Mouse (Mus musculus) thymus, adult 2 months (tissue): ENCODE results near the gene Tpra1. TPM values are rescaled to one million over a fixed set of nuclear protein-coding genes. Genes with fewer than 3 reads are reported as not detected.

Experiments used
- DNase-seq: peaks from one replicate; pipeline ENCODE4 v3.0.0; 2021
- H3K27ac ChIP-seq: fragments of 200-500 bp; 2 replicates; pipeline ENCODE4 v1.5.1; 2012; ENCODE audit warnings: low read length, control low read depth; ENCODE audit not compliant: control insufficient read depth, insufficient read depth
- H3K27me3 ChIP-seq: fragments of 200-500 bp; 2 replicates; pipeline ENCODE4 v1.6.1; 2012; ENCODE audit warnings: mild to moderate bottlenecking, low read length, moderate library complexity, mixed read lengths; ENCODE audit not compliant: control insufficient read depth, insufficient read depth
- H3K36me3 ChIP-seq: fragments of 200-500 bp; 2 replicates; pipeline ENCODE4 v1.6.1; 2012; ENCODE audit warnings: mild to moderate bottlenecking, low read length, moderate library complexity; ENCODE audit not compliant: control insufficient read depth, insufficient read depth
- H3K4me1 ChIP-seq: fragments of 200-500 bp; replicated peaks from 2 replicates; pipeline ENCODE4 v1.6.1; 2012; ENCODE audit warnings: low read length; ENCODE audit not compliant: control insufficient read depth, insufficient read depth
- H3K4me3 ChIP-seq: fragments of 200-500 bp; 2 replicates; pipeline ENCODE4 v1.5.1; 2012; ENCODE audit warnings: mild to moderate bottlenecking, low read length, control low read depth, moderate library complexity; ENCODE audit not compliant: control insufficient read depth, insufficient read depth
- CTCF ChIP-seq: fragments of 200-500 bp; IDR thresholded peaks from 2 replicates; pipeline ENCODE4 v1.5.1; 2012; ENCODE audit warnings: mild to moderate bottlenecking, control low read depth, low read length, moderate library complexity, borderline replicate concordance; ENCODE audit not compliant: control insufficient read depth, poor library complexity, insufficient read depth; ENCODE audit errors: extremely low read depth
- POLR2A ChIP-seq: fragments of 200-500 bp; IDR thresholded peaks from 2 replicates; pipeline ENCODE4 v1.6.1; 2012; ENCODE audit warnings: mild to moderate bottlenecking, low read length, control low read depth, moderate library complexity; ENCODE audit not compliant: control insufficient read depth, poor library complexity, insufficient read depth; ENCODE audit errors: extremely low read depth
- WGBS: fragments of 180-500 bp; shearing (Covaris S2); methylation state at CpG from one replicate; pipeline ENCODE4 v1.1.7; 2018; 5-methylcytosine and 5-hydroxymethylcytosine counted together
- polyA plus RNA-seq: library from polyadenylated mRNA; depleted of rRNA; stranded (reverse); fragments of >200 nt; gene quantifications from 2 replicates; pipeline ENCODE4 v1.2.3, GENCODE M21; 2012

Tpra1 gene
- polyA plus RNA-seq, 1 experiment, result 366 TPM

GRCm38 (mm10) chr6:88924502-88925275, 22.6 kb downstream of the Tpra1 start:
- WGBS, result 2% methylated on average over 5 of the region's 5 CpGs
- H3K27me3 ChIP-seq, result no peaks in the 10 kb centered on the region
- no peaks in the 10 kb centered on the region for H3K36me3 ChIP-seq
- TF ChIP-seq CTCF (no peak), POLR2A (no peak)
- H3K4me1 ChIP-seq, result peaks cover 36% of the 10 kb centered on the region
- peak overlapping the region; percentile 8 for H3K27ac ChIP-seq
- no peak overlapping the region for H3K4me3 ChIP-seq
- DNase-seq, result no peak

- peak; percentile 60 for DNase-seq
- Histone ChIP-seq H3K27ac (peak overlapping the region; percentile 73), H3K4me3 (no peak overlapping the region), H3K27me3 (no peaks in the 10 kb centered on the region), H3K36me3 (no peaks in the 10 kb centered on the region), H3K4me1 (peaks cover 36% of the 10 kb centered on the region)
- WGBS, result 28% methylated on average over 4 of the region's 4 CpGs
- no peak for TF ChIP-seq POLR2A
- peak; percentile 48; the same call in 1 of the 2 replicates for TF ChIP-seq CTCF
These were observed 23.7 kb downstream of the Tpra1 start for GRCm38 (mm10) chr6:88925640-88926205.

DNA sequence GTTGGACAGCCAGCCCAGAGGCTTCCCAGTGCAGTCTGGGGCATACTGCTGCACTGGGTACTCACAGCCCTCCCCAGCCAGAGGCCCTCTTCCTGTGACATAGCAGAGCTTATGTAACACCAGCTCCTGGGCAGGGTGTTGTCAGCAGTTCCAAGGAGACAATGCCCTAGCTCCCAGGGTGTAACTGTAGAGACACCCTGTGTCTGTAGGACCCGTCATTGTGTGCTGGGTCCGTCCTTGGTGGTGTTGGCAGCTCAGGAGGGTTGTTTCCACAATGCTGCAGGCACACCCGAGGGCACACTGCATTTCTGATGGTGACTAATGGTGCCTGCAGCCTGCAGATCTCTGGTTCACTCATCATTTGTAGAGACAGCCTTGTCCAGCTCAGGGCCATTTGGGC, 24.8 kb downstream of the Tpra1 start:
- Histone ChIP-seq H3K4me3 (no peak overlapping the region), H3K27me3 (no peaks in the 10 kb centered on the region), H3K36me3 (no peaks in the 10 kb centered on the region), H3K4me1 (peaks cover 36% of the 10 kb centered on the region), H3K27ac (no peak overlapping the region)
- TF ChIP-seq POLR2A (no peak), CTCF (no peak)
- 48% methylated on average over 3 of the region's 3 CpGs for WGBS
- no peak for DNase-seq

- DNase-seq, result peak; percentile 86
- Histone ChIP-seq H3K36me3 (no peaks in the 10 kb centered on the region), H3K27ac (no peak overlapping the region), H3K4me1 (peaks cover 36% of the 10 kb centered on the region), H3K4me3 (no peak overlapping the region), H3K27me3 (no peaks in the 10 kb centered on the region)
- TF ChIP-seq CTCF (peak; percentile 91), POLR2A (0 out of 2 replicates have a peak, but pooled peaks have one; percentile 16)
- WGBS, result 13% methylated on average over 2 of the region's 2 CpGs
These were observed 25.5 kb downstream of the Tpra1 start for GRCm38 (mm10) chr6:88927595-88927994.

- H3K36me3 ChIP-seq, result no peaks in the 10 kb centered on the region
- no peak for DNase-seq
- WGBS, result 91% methylated on average over 1 of the region's 1 CpGs
- no peaks in the 10 kb centered on the region for H3K27me3 ChIP-seq
- TF ChIP-seq CTCF (no peak), POLR2A (no peak)
- H3K4me3 ChIP-seq, result no peak overlapping the region
- no peak overlapping the region for H3K27ac ChIP-seq
- H3K4me1 ChIP-seq, result peaks cover 36% of the 10 kb centered on the region
These were observed 26.0 kb downstream of the Tpra1 start for GRCm38 (mm10) chr6:88928026-88928425.

DNA sequence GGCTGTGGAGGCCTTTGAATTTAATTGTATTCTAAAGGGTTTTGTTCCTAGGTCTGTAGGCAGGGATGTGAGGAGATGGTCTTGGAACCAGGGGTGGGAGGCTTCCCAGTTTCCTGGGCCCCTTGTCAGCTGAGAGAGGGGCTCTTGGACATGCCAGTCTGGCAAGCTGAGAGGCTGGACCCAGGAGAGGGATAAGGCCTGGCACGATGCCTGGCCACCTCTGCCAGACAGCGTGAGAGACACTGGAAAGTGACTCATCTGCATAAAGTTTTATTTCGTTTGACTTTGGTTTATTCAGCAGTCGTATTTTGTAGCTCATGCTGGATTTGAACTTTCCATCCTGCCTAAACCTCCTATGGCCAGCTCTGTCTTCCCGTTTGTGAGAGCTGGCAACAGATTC, 26.5 kb downstream of the Tpra1 start:
- no peak overlapping the region for H3K27ac ChIP-seq
- H3K27me3 ChIP-seq, result no peaks in the 10 kb centered on the region
- no peak overlapping the region for H3K4me3 ChIP-seq
- TF ChIP-seq POLR2A (no peak), CTCF (no peak)
- peaks cover 36% of the 10 kb centered on the region for H3K4me1 ChIP-seq
- H3K36me3 ChIP-seq, result no peaks in the 10 kb centered on the region
- DNase-seq, result no peak
- 90% methylated on average over 5 of the region's 5 CpGs for WGBS

GRCm38 (mm10) chr6:88929451-88929850, 27.4 kb downstream of the Tpra1 start:
- H3K27ac ChIP-seq, result no peak overlapping the region
- WGBS, result 94% methylated on average over 6 of the region's 6 CpGs

More at GRCm38 (mm10) chr6:88929451-88929850, 27.4 kb downstream of the Tpra1 start:
- Histone ChIP-seq H3K36me3 (no peaks in the 10 kb centered on the region), H3K27me3 (no peaks in the 10 kb centered on the region), H3K4me1 (peaks cover 29% of the 10 kb centered on the region), H3K4me3 (no peak overlapping the region)
- TF ChIP-seq POLR2A (no peak), CTCF (no peak)
- no peak for DNase-seq
